Mouse (Mus musculus) lung, adult 2 months (tissue): ENCODE results near the gene Pomgnt1.

ENCODE experiments used
- CTCF ChIP-seq: fragments of 200-500 bp; IDR thresholded peaks from 2 replicates; pipeline ENCODE4 v1.5.1; 2011; ENCODE audit warnings: mild to moderate bottlenecking, low read length, control low read depth; ENCODE audit not compliant: insufficient read depth
- POLR2A ChIP-seq: fragments of 200-500 bp; IDR thresholded peaks from 2 replicates; pipeline ENCODE4 v1.6.1; 2011; ENCODE audit warnings: low read depth, mild to moderate bottlenecking, control low read depth, low read length, borderline replicate concordance; ENCODE audit errors: extremely low read depth

DNA sequence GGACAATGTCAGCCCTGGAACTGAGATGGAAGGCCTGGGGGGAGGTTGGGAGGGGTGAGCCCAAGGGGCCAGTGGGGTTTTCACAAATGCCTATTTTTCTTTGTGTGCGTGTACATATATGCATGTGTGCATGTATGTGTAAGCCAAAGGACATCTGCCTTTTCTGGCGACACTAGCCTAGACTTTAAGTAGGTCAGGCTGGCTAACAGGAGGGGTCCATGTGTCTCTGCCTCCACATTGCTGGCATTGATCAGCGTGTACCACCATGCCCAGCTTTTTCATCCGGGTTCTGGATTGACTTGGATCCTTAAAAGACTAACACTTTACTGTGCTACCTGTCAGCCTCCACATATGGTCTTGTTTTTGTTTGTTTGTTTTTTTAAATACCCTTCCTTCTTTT, 50.1 kb downstream of the Pomgnt1 start:
- TF ChIP-seq CTCF (no peak), POLR2A (no peak)
